Mouse (Mus musculus): ENCODE data around the gene Kcnj11.

DNA sequence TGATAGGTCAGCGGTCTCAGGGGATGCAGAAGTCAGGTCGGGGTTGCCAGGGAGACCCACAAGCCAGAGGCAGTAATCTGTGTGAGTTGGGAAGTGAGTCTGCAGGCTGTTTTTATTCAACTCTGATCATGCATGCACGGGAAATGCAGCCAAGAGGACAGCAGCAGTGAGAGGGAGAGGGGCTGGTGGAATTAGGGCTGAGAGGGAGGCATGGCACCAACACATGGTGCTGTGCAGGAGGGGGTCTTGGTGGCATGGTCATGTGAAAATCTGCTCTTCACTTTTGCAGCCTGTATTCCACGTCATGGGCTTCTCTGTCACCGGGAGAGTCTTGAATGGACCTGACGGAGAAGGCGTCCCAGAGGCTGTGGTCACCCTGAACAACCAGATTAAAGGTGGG lies 50.6 kb downstream of the Kcnj11 start:
- no peak for TF ChIP-seq CTCF (IDR thresholded peaks at IDR 0.05; ENCODE audit: borderline replicate concordance, insufficient read depth, low read length)
- TF ChIP-seq POLR2A (IDR thresholded peaks at IDR 0.05; ENCODE audit: low read depth, low read length): no peak
